Mouse (Mus musculus) urinary bladder, adult 2 months (tissue): ENCODE data around the gene Cic. TPM values are rescaled to one million over a fixed set of nuclear protein-coding genes. Genes with fewer than 3 reads are reported as not detected.

Source experiments
- DNase-seq: peaks from one replicate; pipeline ENCODE4 v3.0.0; 2022; ENCODE audit warnings: low spot score
- polyA plus RNA-seq: library from polyadenylated mRNA; depleted of rRNA; stranded (reverse); fragments of >200 nt; gene quantifications from 2 replicates; pipeline ENCODE4 v1.2.3, GENCODE M21; 2012; rRNA removed

The Cic gene
- 30.8 and 58.8 TPM in 2 replicates for polyA plus RNA-seq

GRCm38 (mm10) chr7:25267301-25267750 is at the start of gene Cic:
Gene Cic, plus strand, starts transcription at chr7:25267704.
- DNase-seq = no peak

GRCm38 (mm10) chr7:25218705-25219415 is 48.6 kb upstream of the Cic start:
- peak; percentile 53 for DNase-seq

- DNase-seq = no peak
Measured at GRCm38 (mm10) chr7:25219416-25219750, 48.1 kb upstream of the Cic start.

GRCm38 (mm10) chr7:25219756-25220456 is 47.6 kb upstream of the Cic start:
- peak; percentile 90 for DNase-seq

GRCm38 (mm10) chr7:25220457-25221101 is 46.9 kb upstream of the Cic start, which contains the start of gene Dedd2:
Gene Dedd2, minus strand, starts transcription at chr7:25220615.
- DNase-seq = no peak

- DNase-seq = peak; percentile 91
Measured at GRCm38 (mm10) chr7:25221102-25221883, 46.2 kb upstream of the Cic start, which contains the start of gene Zfp526. Gene Zfp526, plus strand, starts transcription at chr7:25221425.

- no peak for DNase-seq
Measured at GRCm38 (mm10) chr7:25222275-25222967, 45.1 kb upstream of the Cic start.

GRCm38 (mm10) chr7:25227523-25228300 is 39.8 kb upstream of the Cic start:
- no peak for DNase-seq

GRCm38 (mm10) chr7:25230690-25231285 is 36.7 kb upstream of the Cic start:
- DNase-seq = no peak

- DNase-seq = no peak
Measured at GRCm38 (mm10) chr7:25232101-25232648, 35.3 kb upstream of the Cic start.

GRCm38 (mm10) chr7:25233061-25233460 is 34.4 kb upstream of the Cic start:
- DNase-seq = no peak

- no peak for DNase-seq
Measured at GRCm38 (mm10) chr7:25235526-25235925, 32.0 kb upstream of the Cic start.

- peak; percentile 88 for DNase-seq
Measured at GRCm38 (mm10) chr7:25237249-25238014, 30.1 kb upstream of the Cic start, which contains the start of gene Gsk3a. Gene Gsk3a, minus strand, starts transcription at chr7:25237851.

- peak; percentile 72 for DNase-seq
Measured at GRCm38 (mm10) chr7:25238015-25238706, 29.3 kb upstream of the Cic start.

GRCm38 (mm10) chr7:25238829-25239623 is 28.5 kb upstream of the Cic start:
- DNase-seq = no peak

GRCm38 (mm10) chr7:25240631-25241030 is 26.9 kb upstream of the Cic start:
- no peak for DNase-seq

GRCm38 (mm10) chr7:25241062-25241461 is 26.4 kb upstream of the Cic start:
- no peak for DNase-seq
